Mouse (Mus musculus): ENCODE data around the gene Insl5.

DNA sequence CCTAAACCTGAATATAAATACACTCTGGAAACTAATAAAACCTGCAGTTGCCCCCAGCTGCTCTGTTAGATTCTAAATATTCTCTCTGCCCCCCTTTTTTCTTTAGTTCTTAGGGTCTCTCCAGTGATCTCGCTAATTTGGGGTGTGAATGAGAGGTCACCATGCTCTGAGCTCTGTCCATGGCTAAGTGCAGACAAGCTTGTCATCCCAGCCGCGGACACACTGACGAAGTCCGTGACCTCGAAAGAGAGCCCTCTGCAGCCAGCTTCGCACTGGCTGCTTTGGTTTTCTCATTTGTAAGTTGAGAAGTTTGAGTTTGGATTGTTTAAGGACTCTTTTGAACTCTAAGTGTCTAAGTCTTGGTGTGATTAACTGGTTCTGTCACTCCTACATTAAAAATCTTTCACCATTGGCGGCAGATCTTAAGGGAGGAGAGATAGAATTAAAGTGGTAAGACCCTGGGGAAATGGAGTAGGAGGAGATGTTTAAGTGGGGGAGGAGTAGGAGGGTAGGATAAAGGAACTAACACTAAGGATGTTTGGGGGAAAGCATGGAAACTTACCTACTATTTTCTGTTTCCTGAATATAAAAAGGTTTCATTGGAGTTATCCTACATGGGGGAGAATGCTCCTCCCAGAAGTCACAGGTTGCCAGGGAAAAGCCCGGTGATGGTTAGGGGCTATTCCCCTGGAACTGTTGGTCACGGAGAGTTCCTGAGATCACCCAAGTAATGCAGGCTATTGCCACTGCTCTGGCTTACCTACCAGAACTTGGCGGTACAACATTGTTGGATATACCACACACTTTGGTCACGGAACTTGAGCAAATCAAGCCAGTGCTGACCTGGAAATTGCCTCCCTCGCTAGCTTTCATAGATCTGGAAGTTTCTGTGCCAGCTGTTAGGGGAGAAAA, 1.8 kb upstream of the Insl5 start:
- TF ChIP-seq REST (IDR thresholded peaks at IDR 0.05; ENCODE audit: insufficient read depth, insufficient read length) (no peak), E2F4 (IDR thresholded peaks at IDR 0.05; ENCODE audit: insufficient read depth) (no peak), MAX (IDR thresholded peaks at IDR 0.05; ENCODE audit: low read depth) (no peak), POLR2A (IDR thresholded peaks at IDR 0.05; ENCODE audit: insufficient read length, low read depth) (no peak), SRF (IDR thresholded peaks at IDR 0.05; ENCODE audit: control insufficient read depth, insufficient read length, low read depth) (no peak), USF1 (IDR thresholded peaks at IDR 0.05; ENCODE audit: low read depth) (no peak), TCF12 (IDR thresholded peaks at IDR 0.05; ENCODE audit: insufficient read depth, poor library complexity, severe bottlenecking) (no peak), POLR2AphosphoS2 (IDR thresholded peaks at IDR 0.05; ENCODE audit: insufficient read length, low read depth) (no peak), CEBPB (IDR thresholded peaks at IDR 0.05; ENCODE audit: insufficient read depth, poor library complexity, severe bottlenecking) (no peak), MYOG (IDR thresholded peaks at IDR 0.05; ENCODE audit: control insufficient read depth in 1 of 3, insufficient read depth in 1 of 3, insufficient read length in 2 of 3, low read depth in 2 of 3) (no peak)

Measured in myocyte (in vitro differentiated cells).